Mouse (Mus musculus) bone marrow, adult 2 months (tissue): ENCODE measurements around the gene Rph3al.

Experiments
- CTCF ChIP-seq: fragments of 200-500 bp; IDR thresholded peaks from 2 replicates; pipeline ENCODE4 v1.5.1; 2011; ENCODE audit warnings: low read length, control low read depth; ENCODE audit not compliant: control insufficient read depth, insufficient read depth
- POLR2A ChIP-seq: fragments of 200-500 bp; IDR thresholded peaks from 2 replicates; pipeline ENCODE4 v1.6.1; 2011; ENCODE audit warnings: low read depth, mild to moderate bottlenecking, control low read depth, low read length, borderline replicate concordance; ENCODE audit not compliant: control insufficient read depth

- TF ChIP-seq CTCF (no peak), POLR2A (no peak)
Measured at GRCm38 (mm10) chr11:75927881-75928280, 10.3 kb downstream of the Rph3al start.
